Mouse (Mus musculus) hindbrain, postnatal 0 days (tissue): ENCODE results near the gene Celf2. TPM values are rescaled to one million over a fixed set of nuclear protein-coding genes. Genes with fewer than 3 reads are reported as not detected.

Experiments used
- ATAC-seq: fragments of 200-750 bp; cut with Nextera tagmentation; 2 replicates; pipeline ENCODE4 v1.8.0; 2017; ENCODE audit warnings: mild to moderate bottlenecking, moderate TSS enrichment, moderate library complexity
- DNase-seq: peaks from one replicate; pipeline ENCODE4 v3.0.0-alpha.2; 2015; ENCODE audit warnings: low spot score
- H3K27ac ChIP-seq: fragments of 300-500 bp; sonication (generic); 2 replicates; pipeline ENCODE4 v1.5.1; 2014; ENCODE audit warnings: mild to moderate bottlenecking
- H3K27me3 ChIP-seq: fragments of 300-500 bp; sonication (generic); 2 replicates; pipeline ENCODE4 v1.6.1; 2014; ENCODE audit warnings: low read length, mixed read lengths; ENCODE audit not compliant: insufficient read depth
- H3K36me3 ChIP-seq: fragments of 300-500 bp; sonication (generic); 2 replicates; pipeline ENCODE4 v1.6.1; 2014; ENCODE audit warnings: low read length, mixed read lengths; ENCODE audit not compliant: insufficient read depth
- H3K4me1 ChIP-seq: fragments of 300-500 bp; sonication (generic); 2 replicates; pipeline ENCODE4 v1.6.1; 2014; ENCODE audit warnings: antibody characterized with exemption, low read length, mixed read lengths; ENCODE audit not compliant: insufficient read depth
- H3K4me2 ChIP-seq: fragments of 300-500 bp; sonication (generic); 2 replicates; pipeline ENCODE4 v1.6.1; 2014; ENCODE audit warnings: low read depth, mild to moderate bottlenecking, low read length, moderate library complexity, mixed read lengths
- H3K4me3 ChIP-seq: fragments of 300-500 bp; sonication (generic); 2 replicates; pipeline ENCODE4 v1.5.1; 2014; ENCODE audit warnings: low read length
- H3K9ac ChIP-seq: fragments of 300-500 bp; sonication (generic); replicated peaks from 2 replicates; pipeline ENCODE4 v1.6.1; 2014; ENCODE audit warnings: mild to moderate bottlenecking, low read length, moderate library complexity, mixed read lengths
- H3K9me3 ChIP-seq: fragments of 300-500 bp; sonication (generic); 2 replicates; pipeline ENCODE4 v1.6.1; 2016; ENCODE audit warnings: low read length, mixed read lengths
- CTCF ChIP-seq: IDR thresholded peaks from 2 replicates; pipeline ENCODE4 v1.5.1; 2016; ENCODE audit warnings: antibody characterized with exemption, control low read depth, low read depth
- WGBS: fragments of 180-500 bp; shearing (Covaris S2); extraction: QIAGEN DNeasy Blood & Tissue Kit; methylation state at CpG from one replicate; pipeline ENCODE4 v1.1.7; 2014; 5-methylcytosine and 5-hydroxymethylcytosine counted together
- polyA plus RNA-seq: library from polyadenylated mRNA; unstranded; fragments of >200 nt; fragmentation: Nextera tagmentation; extraction: Ambion mirVana; gene quantifications from 2 replicates; pipeline ENCODE4 v1.2.1, GENCODE M21; 2015
- total RNA-seq: library from RNA; depleted of rRNA; stranded (reverse); fragments of >200 nt; gene quantifications from 2 replicates; pipeline ENCODE4 v1.2.3, GENCODE M21; 2014

Gene Celf2
- total and polyA plus RNA-seq, 2 experiments from 2014 or later, result 110 to 160 TPM

- no peak for TF ChIP-seq CTCF
- Histone ChIP-seq H3K4me2 (no peak overlapping the region), H3K27me3 (no peaks in the 10 kb centered on the region), H3K9me3 (no peaks in the 10 kb centered on the region), H3K4me3 (no peak overlapping the region), H3K9ac (no peak overlapping the region), H3K4me1 (no peaks in the 10 kb centered on the region), H3K36me3 (no peaks in the 10 kb centered on the region), H3K27ac (no peak overlapping the region)
- WGBS, result 34% methylated on average over 2 of the region's 2 CpGs
- ATAC-seq, result no peak
- DNase-seq, result no peak
Measured at GRCm38 (mm10) chr2:6762381-6762780, 747.0 kb downstream of the Celf2 start.

- Histone ChIP-seq H3K27me3 (no peaks in the 10 kb centered on the region), H3K4me3 (no peak overlapping the region), H3K4me2 (no peak overlapping the region), H3K36me3 (no peaks in the 10 kb centered on the region), H3K9ac (no peak overlapping the region), H3K27ac (no peak overlapping the region), H3K4me1 (0 out of 2 replicates have a peak, but pooled peaks cover 3% of the 10 kb centered on the region), H3K9me3 (no peaks in the 10 kb centered on the region)
- WGBS, result 83% methylated on average over 2 of the region's 2 CpGs
- DNase-seq (no peak), ATAC-seq (no peak)
- TF ChIP-seq CTCF, result no peak
Measured at GRCm38 (mm10) chr2:6743173-6743572, 766.2 kb downstream of the Celf2 start.

GRCm38 (mm10) chr2:6739998-6740668, 769.2 kb downstream of the Celf2 start:
- Histone ChIP-seq H3K4me1 (0 out of 2 replicates have a peak, but pooled peaks cover 3% of the 10 kb centered on the region), H3K27me3 (no peaks in the 10 kb centered on the region), H3K4me3 (no peak overlapping the region), H3K4me2 (no peak overlapping the region), H3K27ac (no peak overlapping the region), H3K36me3 (no peaks in the 10 kb centered on the region), H3K9me3 (no peaks in the 10 kb centered on the region), H3K9ac (no peak overlapping the region)
- peak; percentile 23 for TF ChIP-seq CTCF
- DNase-seq (peak; percentile 36), ATAC-seq (0 out of 2 replicates have a peak, but pooled peaks have one; percentile 40)
- WGBS, result 61% methylated on average over 4 of the region's 4 CpGs

DNA sequence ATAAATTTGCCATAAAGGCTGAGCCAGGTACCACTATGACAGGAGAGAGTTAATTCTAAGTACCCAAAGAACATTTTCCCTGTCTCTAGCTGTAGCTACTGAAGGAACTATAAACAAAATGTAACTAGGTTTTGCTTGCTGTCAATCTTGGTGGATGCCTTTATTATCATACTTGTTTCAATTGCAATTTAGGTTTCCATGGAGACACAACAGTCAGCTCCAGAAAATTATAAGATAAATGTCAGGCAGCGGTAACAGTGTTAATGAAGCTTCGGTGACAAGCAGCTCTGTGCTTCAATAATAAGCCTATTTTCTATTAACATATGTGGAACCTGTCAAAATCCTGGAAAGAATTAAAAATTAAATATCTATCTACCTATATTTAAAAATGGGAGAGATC, 777.3 kb downstream of the Celf2 start:
- Histone ChIP-seq H3K4me2 (no peak overlapping the region), H3K36me3 (no peaks in the 10 kb centered on the region), H3K27me3 (no peaks in the 10 kb centered on the region), H3K9me3 (no peaks in the 10 kb centered on the region), H3K4me1 (peaks cover 8% of the 10 kb centered on the region), H3K27ac (no peak overlapping the region), H3K4me3 (no peak overlapping the region), H3K9ac (no peak overlapping the region)
- no peak for ATAC-seq
- WGBS, result 32% methylated on average over 2 of the region's 2 CpGs
- no peak for TF ChIP-seq CTCF
- no peak for DNase-seq

DNA sequence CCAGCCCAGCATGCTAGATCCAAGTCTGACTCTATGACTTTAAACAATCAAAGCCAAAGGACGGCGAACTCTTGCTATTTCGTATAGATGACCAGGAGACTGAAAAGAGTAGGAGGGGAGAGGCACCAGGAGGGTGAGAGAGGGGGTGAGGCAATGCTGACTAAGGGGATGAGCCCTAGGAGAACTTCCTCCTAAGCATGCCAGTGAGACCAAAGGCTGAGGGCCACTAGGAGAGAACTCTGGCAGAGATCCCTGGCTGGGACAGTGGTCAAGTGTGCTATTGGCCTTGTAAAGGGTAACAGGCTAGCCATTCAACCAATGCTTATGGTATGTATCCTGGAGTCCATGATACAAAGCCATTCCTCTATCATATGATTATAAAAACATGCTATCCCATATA, 778.5 kb downstream of the Celf2 start:
- no peak overlapping the region for H3K4me2 ChIP-seq
- no peak overlapping the region for H3K4me3 ChIP-seq
- H3K27me3 ChIP-seq, result no peaks in the 10 kb centered on the region
- no peak overlapping the region for H3K27ac ChIP-seq
- ATAC-seq, result no peak
- H3K9me3 ChIP-seq, result no peaks in the 10 kb centered on the region
- H3K9ac ChIP-seq, result no peak overlapping the region
- no peak for TF ChIP-seq CTCF
- H3K36me3 ChIP-seq, result no peaks in the 10 kb centered on the region
- peaks cover 12% of the 10 kb centered on the region for H3K4me1 ChIP-seq
- WGBS, result 43% methylated on average over 3 of the region's 3 CpGs
- no peak for DNase-seq

DNA sequence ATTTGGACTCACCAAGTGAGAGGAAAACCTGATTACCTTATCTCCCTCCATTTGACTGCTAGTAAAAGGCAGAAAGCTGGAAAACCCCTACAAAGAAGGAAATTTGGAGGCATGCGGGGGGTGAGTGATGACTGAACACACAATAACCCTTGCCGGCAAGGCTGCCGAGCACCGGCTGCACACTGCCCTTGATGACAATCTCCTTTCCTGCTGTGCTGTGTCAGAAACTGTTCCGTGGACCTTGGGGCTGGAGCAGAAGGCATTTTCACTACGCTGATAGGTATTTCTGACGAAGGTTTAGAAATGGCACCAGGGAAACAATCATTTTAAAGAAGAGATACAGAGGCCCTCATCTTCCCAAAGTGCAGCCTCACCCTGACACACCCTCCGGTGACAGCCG, 779.4 kb downstream of the Celf2 start:
- no peak for TF ChIP-seq CTCF
- no peak overlapping the region for H3K27ac ChIP-seq

GRCm38 (mm10) chr2:6728840-6729252, 780.5 kb downstream of the Celf2 start:
- H3K36me3 ChIP-seq, result no peaks in the 10 kb centered on the region
- no peak for TF ChIP-seq CTCF
- H3K4me1 ChIP-seq, result peaks cover 13% of the 10 kb centered on the region
- no peak overlapping the region for H3K27ac ChIP-seq
- H3K4me3 ChIP-seq, result no peak overlapping the region
- ATAC-seq (peak; percentile 33; the same call in 1 of the 2 replicates), DNase-seq (no peak)
- no peak overlapping the region for H3K9ac ChIP-seq
- no peaks in the 10 kb centered on the region for H3K27me3 ChIP-seq
- no peaks in the 10 kb centered on the region for H3K9me3 ChIP-seq
- H3K4me2 ChIP-seq, result no peak overlapping the region
- WGBS, result 68% methylated on average over 2 of the region's 2 CpGs

More for the DNA sequence above, 779.4 kb downstream of the Celf2 start:
- DNase-seq (no peak), ATAC-seq (no peak)
- H3K4me3 ChIP-seq, result no peak overlapping the region
- H3K9ac ChIP-seq, result no peak overlapping the region
- no peak overlapping the region for H3K4me2 ChIP-seq
- 31% methylated on average over 9 of the region's 9 CpGs for WGBS
- peaks cover 13% of the 10 kb centered on the region for H3K4me1 ChIP-seq
- no peaks in the 10 kb centered on the region for H3K36me3 ChIP-seq
- no peaks in the 10 kb centered on the region for H3K9me3 ChIP-seq
- no peaks in the 10 kb centered on the region for H3K27me3 ChIP-seq
